Mouse (Mus musculus): ENCODE data around the gene Ap1ar. TPM values are rescaled to one million over a fixed set of nuclear protein-coding genes. Genes with fewer than 3 reads are reported as not detected.

The Ap1ar gene
- polyA plus RNA-seq, 1 experiment, result not detected

- 95% methylated on average over 7 of the region's 7 CpGs for WGBS
Observed at GRCm38 (mm10) chr3:127809103-127809502, 28.2 kb downstream of the Ap1ar start.

GRCm38 (mm10) chr3:127807846-127808245 is 29.5 kb downstream of the Ap1ar start:
- H3K4me1 ChIP-seq (ENCODE audit: control insufficient read depth, insufficient read depth, low read length), result peaks cover 2% of the 10 kb centered on the region; the same call in 1 of the 2 replicates
- 58% methylated on average over 5 of the region's 5 CpGs for WGBS
- H3K27ac ChIP-seq (ENCODE audit: insufficient read depth, low read depth, low read length), result no peak overlapping the region
- no peak overlapping the region for H3K4me3 ChIP-seq (ENCODE audit: insufficient read depth, low read depth, low read length)
- TF ChIP-seq CTCF (IDR thresholded peaks at IDR 0.05; ENCODE audit: insufficient read depth, low read depth, low read length) (no peak), POLR2A (IDR thresholded peaks at IDR 0.05; ENCODE audit: insufficient read depth, low read depth, low read length) (no peak)

More at GRCm38 (mm10) chr3:127809103-127809502, 28.2 kb downstream of the Ap1ar start:
- TF ChIP-seq CTCF (IDR thresholded peaks at IDR 0.05; ENCODE audit: insufficient read depth, low read depth, low read length) (no peak), POLR2A (IDR thresholded peaks at IDR 0.05; ENCODE audit: insufficient read depth, low read depth, low read length) (no peak)
- Histone ChIP-seq H3K4me1 (ENCODE audit: control insufficient read depth, insufficient read depth, low read length) (no peaks in the 10 kb centered on the region), H3K27ac (ENCODE audit: insufficient read depth, low read depth, low read length) (no peak overlapping the region), H3K4me3 (ENCODE audit: insufficient read depth, low read depth, low read length) (no peak overlapping the region)

GRCm38 (mm10) chr3:127805991-127806390 is 31.3 kb downstream of the Ap1ar start:
- H3K4me3 ChIP-seq (ENCODE audit: insufficient read depth, low read depth, low read length), result no peak overlapping the region
- TF ChIP-seq POLR2A (IDR thresholded peaks at IDR 0.05; ENCODE audit: insufficient read depth, low read depth, low read length) (no peak), CTCF (IDR thresholded peaks at IDR 0.05; ENCODE audit: insufficient read depth, low read depth, low read length) (no peak)
- peaks cover 2% of the 10 kb centered on the region; the same call in 1 of the 2 replicates for H3K4me1 ChIP-seq (ENCODE audit: control insufficient read depth, insufficient read depth, low read length)
- no peak overlapping the region for H3K27ac ChIP-seq (ENCODE audit: insufficient read depth, low read depth, low read length)
- WGBS, result 95% methylated on average over 6 of the region's 6 CpGs

- H3K4me1 ChIP-seq (ENCODE audit: control insufficient read depth, insufficient read depth, low read length), result peaks cover 2% of the 10 kb centered on the region; the same call in 1 of the 2 replicates
- TF ChIP-seq POLR2A (IDR thresholded peaks at IDR 0.05; ENCODE audit: insufficient read depth, low read depth, low read length) (no peak), CTCF (IDR thresholded peaks at IDR 0.05; ENCODE audit: insufficient read depth, low read depth, low read length) (no peak)
- 85% methylated on average over 12 of the region's 12 CpGs for whole genome bisulfite sequencing
Observed at GRCm38 (mm10) chr3:127805071-127805470, 32.3 kb downstream of the Ap1ar start.

GRCm38 (mm10) chr3:127804439-127804838 is 32.9 kb downstream of the Ap1ar start:
- no peak for TF ChIP-seq CTCF (IDR thresholded peaks at IDR 0.05; ENCODE audit: insufficient read depth, low read depth, low read length)
- no peak for TF ChIP-seq POLR2A (IDR thresholded peaks at IDR 0.05; ENCODE audit: insufficient read depth, low read depth, low read length)
- WGBS, result 92% methylated on average over 4 of the region's 4 CpGs
- Histone ChIP-seq H3K27ac (ENCODE audit: insufficient read depth, low read depth, low read length) (no peak overlapping the region), H3K4me3 (ENCODE audit: insufficient read depth, low read depth, low read length) (no peak overlapping the region), H3K4me1 (ENCODE audit: control insufficient read depth, insufficient read depth, low read length) (peaks cover 2% of the 10 kb centered on the region; the same call in 1 of the 2 replicates)

More at GRCm38 (mm10) chr3:127805071-127805470, 32.3 kb downstream of the Ap1ar start:
- no peak overlapping the region for H3K27ac ChIP-seq (ENCODE audit: insufficient read depth, low read depth, low read length)
- no peak overlapping the region for H3K4me3 ChIP-seq (ENCODE audit: insufficient read depth, low read depth, low read length)

- Histone ChIP-seq H3K4me3 (ENCODE audit: insufficient read depth, low read depth, low read length) (no peak overlapping the region), H3K4me1 (ENCODE audit: control insufficient read depth, insufficient read depth, low read length) (peaks cover 2% of the 10 kb centered on the region; the same call in 1 of the 2 replicates), H3K27ac (ENCODE audit: insufficient read depth, low read depth, low read length) (no peak overlapping the region)
- TF ChIP-seq CTCF (IDR thresholded peaks at IDR 0.05; ENCODE audit: insufficient read depth, low read depth, low read length), result no peak
- TF ChIP-seq POLR2A (IDR thresholded peaks at IDR 0.05; ENCODE audit: insufficient read depth, low read depth, low read length), result no peak
- 34% methylated on average over 8 of the region's 8 CpGs for WGBS
Observed at GRCm38 (mm10) chr3:127802814-127803213, 34.5 kb downstream of the Ap1ar start.

- 89% methylated on average over 8 of the region's 8 CpGs for WGBS
- peaks cover 2% of the 10 kb centered on the region; the same call in 1 of the 2 replicates for H3K4me1 ChIP-seq (ENCODE audit: control insufficient read depth, insufficient read depth, low read length)
- TF ChIP-seq POLR2A (IDR thresholded peaks at IDR 0.05; ENCODE audit: insufficient read depth, low read depth, low read length) (no peak), CTCF (IDR thresholded peaks at IDR 0.05; ENCODE audit: insufficient read depth, low read depth, low read length) (no peak)
- no peak overlapping the region for H3K27ac ChIP-seq (ENCODE audit: insufficient read depth, low read depth, low read length)
- H3K4me3 ChIP-seq (ENCODE audit: insufficient read depth, low read depth, low read length), result no peak overlapping the region
Observed at GRCm38 (mm10) chr3:127801162-127801561, 36.2 kb downstream of the Ap1ar start.

GRCm38 (mm10) chr3:127796271-127796670 is 41.1 kb downstream of the Ap1ar start:
- 95% methylated on average over 7 of the region's 7 CpGs for WGBS
- Histone ChIP-seq H3K4me3 (ENCODE audit: insufficient read depth, low read depth, low read length) (no peak overlapping the region), H3K4me1 (ENCODE audit: control insufficient read depth, insufficient read depth, low read length) (peaks cover 1% of the 10 kb centered on the region; the same call in 1 of the 2 replicates), H3K27ac (ENCODE audit: insufficient read depth, low read depth, low read length) (no peak overlapping the region)
- TF ChIP-seq POLR2A (IDR thresholded peaks at IDR 0.05; ENCODE audit: insufficient read depth, low read depth, low read length) (no peak), CTCF (IDR thresholded peaks at IDR 0.05; ENCODE audit: insufficient read depth, low read depth, low read length) (no peak)

- Histone ChIP-seq H3K4me3 (ENCODE audit: insufficient read depth, low read depth, low read length) (no peak overlapping the region), H3K27ac (ENCODE audit: insufficient read depth, low read depth, low read length) (no peak overlapping the region), H3K4me1 (ENCODE audit: control insufficient read depth, insufficient read depth, low read length) (peaks cover 4% of the 10 kb centered on the region)
- WGBS, result 94% methylated on average over 3 of the region's 3 CpGs
- TF ChIP-seq POLR2A (IDR thresholded peaks at IDR 0.05; ENCODE audit: insufficient read depth, low read depth, low read length) (no peak), CTCF (IDR thresholded peaks at IDR 0.05; ENCODE audit: insufficient read depth, low read depth, low read length) (no peak)
Observed at GRCm38 (mm10) chr3:127795762-127796161, 41.6 kb downstream of the Ap1ar start.
